Mouse (Mus musculus) ES-E14 (cell line): Measurements from ENCODE around the gene Fmn2.

ENCODE experiments used
- CHD2 ChIP-seq: IDR thresholded peaks from 2 replicates; pipeline ENCODE4 v1.6.1; 2014; ENCODE audit warnings: mild to moderate bottlenecking, low read depth, low read length, inconsistent platforms
- HCFC1 ChIP-seq: IDR thresholded peaks from 2 replicates; pipeline ENCODE4 v1.6.1; 2012; ENCODE audit warnings: low read length, inconsistent platforms, borderline replicate concordance; ENCODE audit not compliant: insufficient read depth
- ZNF384 ChIP-seq: IDR thresholded peaks from 2 replicates; pipeline ENCODE4 v1.6.1; 2012; ENCODE audit warnings: low read depth, low read length, inconsistent platforms

GRCm38 (mm10) chr1:174600620-174601019, 99.0 kb downstream of the Fmn2 start:
- TF ChIP-seq ZNF384 (no peak), HCFC1 (no peak), CHD2 (no peak)
